ENCODE assay signal across 8 mouse cellular contexts in genomic region chr10:117629169-117629971, GRCm38 (mm10). TPM values are rescaled to one million over a fixed set of nuclear protein-coding genes. Genes with fewer than 3 reads are reported as not detected.
DNase-seq lines count a peak whose midpoint lies in the region; ATAC-seq and TF ChIP-seq lines count a peak whose summit lies in the region.

Cpm (plus strand) TSS chr10:117629500.

- peaks cover 9% of the 10 kb centered on the region; the same call in 1 of the 2 replicates for H3K9me3 ChIP-seq in E14TG2a.4 (ENCODE audit: low read length)
- no peaks in the 10 kb centered on the region for H3K9me3 ChIP-seq in forebrain, embryonic 15.5 days

- H3K27ac ChIP-seq in forebrain, embryonic 15.5 days (replicated peaks), result no peak within 1 kb of the TSS

- H3K27me3 ChIP-seq in E14TG2a.4 (ENCODE audit: insufficient read depth, low read length), result peaks cover 61% of the 10 kb centered on the region
- peaks cover 53% of the 10 kb centered on the region for H3K27me3 ChIP-seq in forebrain, embryonic 15.5 days

- H3K36me3 ChIP-seq in E14TG2a.4 (ENCODE audit: insufficient read depth, low read length), result no peaks in the 10 kb centered on the region
- no peaks in the 10 kb centered on the region for H3K36me3 ChIP-seq in forebrain, embryonic 15.5 days

- under 1% methylated on average over 73 of the region's 73 CpGs for WGBS in forebrain, embryonic 15.5 days

- peaks cover 14% of the 10 kb centered on the region for H3K4me1 ChIP-seq in E14TG2a.4 (replicated peaks; ENCODE audit: low read depth, low read length)
- H3K4me1 ChIP-seq in forebrain, embryonic 15.5 days, result peaks cover 18% of the 10 kb centered on the region

- H3K9ac ChIP-seq in forebrain, embryonic 15.5 days (replicated peaks), result peak within 1 kb of the TSS; percentile 29

- peak within 1 kb of the TSS; percentile 86 for H3K4me3 ChIP-seq in E14TG2a.4 (replicated peaks; ENCODE audit: low read length)
- H3K4me3 ChIP-seq in forebrain, embryonic 15.5 days, result peak within 1 kb of the TSS; percentile 49

- peak; percentile 65 for DNase-seq in brain, embryonic 14.5 days (ENCODE audit: low read depth)
- peak; percentile 17 to 20 for DNase-seq in layer of hippocampus, adult 8-10 months (ENCODE audit: low spot score in 2 of 2)
- peak; percentile 89 for DNase-seq in lung, postnatal 14 days
- peak; percentile 84 for DNase-seq in ovary, postnatal 36 days (ENCODE audit: low spot score)
- peak; percentile 78 to 81 for DNase-seq in thymus, postnatal 36 days

- no peak; the same call in 1 of the 2 replicates for TF ChIP-seq POLR2A in brain, embryonic 14.5 days (IDR thresholded peaks at IDR 0.05; ENCODE audit: borderline replicate concordance, extremely low read depth, insufficient read depth, insufficient read length, poor library complexity, severe bottlenecking)

- H3K4me2 ChIP-seq in forebrain, embryonic 15.5 days (replicated peaks), result peak within 1 kb of the TSS; percentile 89

- peak; percentile 84 for ATAC-seq in forebrain, embryonic 15.5 days (replicated peaks)
- peak; percentile 46 to 69 for ATAC-seq in hematopoietic stem cell, adult 5-6 weeks (replicated peaks in 1 of 2; ENCODE audit: insufficient read depth in 1 of 2, low FRiP score in 2 of 2, low TSS enrichment in 1 of 2, low read depth in 1 of 2, poor library complexity in 2 of 2, severe bottlenecking in 2 of 2)

- no peak for TF ChIP-seq CTCF in E14TG2a.4 (conservative IDR thresholded peaks at IDR 0.05; ENCODE audit: low read length)
- TF ChIP-seq CTCF in brain, embryonic 14.5 days (IDR thresholded peaks at IDR 0.05; ENCODE audit: borderline replicate concordance, extremely low read depth, insufficient read depth, insufficient read length), result no peak

RNA-seq across cellular contexts. Expression of gene Cpm, which starts in this region (rescaled TPM):
- polyA plus RNA-seq in brain, embryonic 14.5 days (2012; rRNA removed), result 3.4 and 3.7 TPM in 2 replicates
- polyA plus RNA-seq in forebrain, embryonic 15.5 days (2015; fragmentation: Nextera tagmentation; extraction: Ambion mirVana), result 4.0 and 4.5 TPM in 2 replicates
- 0.31 and 1.4 TPM in 2 replicates for total RNA-seq in hematopoietic stem cell, adult 5-6 weeks (2017)
- total RNA-seq in layer of hippocampus, adult 8-10 months (2022), result 10 to 100 TPM in 2 of 4 experiments, 1 to 10 TPM in 2; 9.1 to 11.4 (median 9.7) TPM

Comparison
In these comparisons a context has a peak if more than half of its experiments do, and no peak if none do; other contexts are left out.
1. DNase-seq: peak in every context shown above with its lines; median percentile 89 in lung, postnatal 14 days; 84 in ovary, postnatal 36 days; 80 in thymus, postnatal 36 days; 65 in brain, embryonic 14.5 days; 18 in layer of hippocampus, adult 8-10 months.